In the genomic region with DNA sequence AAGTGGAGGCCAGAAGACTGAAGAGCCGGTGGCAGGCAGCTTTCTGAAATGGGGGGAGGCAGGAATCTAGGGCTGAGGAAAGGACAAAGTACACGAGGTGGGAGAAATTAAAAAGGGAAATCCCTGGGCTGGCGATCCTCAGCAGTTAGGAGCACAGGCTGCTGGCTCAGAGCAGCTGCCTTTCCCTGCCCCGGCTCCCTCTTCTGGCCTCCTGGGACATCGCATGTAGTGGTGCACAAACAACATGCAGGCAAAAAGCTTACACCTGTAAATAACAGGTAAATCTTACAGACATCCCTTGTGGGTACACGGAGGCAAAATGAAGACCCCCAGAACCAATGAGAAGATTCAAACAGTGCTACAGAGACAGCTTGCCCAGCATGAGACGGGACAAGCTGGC, we compare ENCODE assay signal across 10 mouse cellular contexts. TPM values are rescaled to one million over a fixed set of nuclear protein-coding genes. Genes with fewer than 3 reads are reported as not detected.
A peak's percentile ranks its signal among the peaks of the same experiment; 100 is the strongest.
DNase-seq lines count a peak whose midpoint lies in the region; ATAC-seq lines count a peak whose summit lies in the region.
"Had no signal": no experiment of that assay in that cellular context is flagged by ENCODE, and none has a peak within 500 bp of the region (broad histone marks: within the 10 kb centered on the region; RNA-seq: fewer than 3 reads in every experiment).

No protein-coding gene starts in this region.

- DNase-seq in CD4-positive, CD25-positive, alpha-beta regulatory T cell, adult 2 months (ENCODE audit: low read depth, low spot score): peak; percentile 12
- peak; percentile 9 for DNase-seq in kidney, adult 9 months
- no peak for DNase-seq in kidney, adult 11 months
- DNase-seq in right cerebral cortex, postnatal 14 days: peak; percentile 32
- no peak for DNase-seq in right cerebral cortex, postnatal 25 days
- no peak for DNase-seq in adipocyte (ENCODE audit: low spot score)

- no peak for ATAC-seq in CD4-positive, CD25-positive, alpha-beta regulatory T cell, adult 4 months
- 0 out of 2 replicates have a peak, but pooled peaks have one; percentile 65 for ATAC-seq in megakaryocyte-erythroid progenitor cell, adult 5-6 weeks (replicated peaks; ENCODE audit: low FRiP score, low TSS enrichment, poor library complexity, severe bottlenecking)

RNA-seq across cellular contexts. Expression of a gene that starts 14.8 kb away (rescaled TPM):
- 10 to 100 TPM in 1 of 2 experiments, 1 to 10 TPM in 1; 7.6 to 10.6 TPM for polyA plus RNA-seq in CD4-positive, CD25-positive, alpha-beta regulatory T cell, adult 4 months (2017; shearing (Covaris generic))
- total RNA-seq in megakaryocyte-erythroid progenitor cell, adult 5-6 weeks (2014; fragmentation: Nextera tagmentation): 0.47 TPM in 1 of 2 replicates, not detected in the other
- 0.30 and 3.1 TPM in 2 replicates for total RNA-seq in megakaryocyte-erythroid progenitor cell, adult 5-6 weeks (2017)

RNA-seq across cellular contexts. Expression of a gene that starts 21.9 kb away (rescaled TPM):
- polyA plus RNA-seq in CD4-positive, CD25-positive, alpha-beta regulatory T cell, adult 4 months (2017; shearing (Covaris generic)): not detected
- not detected in 2 replicates for total RNA-seq in megakaryocyte-erythroid progenitor cell, adult 5-6 weeks (2014; fragmentation: Nextera tagmentation)
- total RNA-seq in megakaryocyte-erythroid progenitor cell, adult 5-6 weeks (2017): not detected in 2 replicates
- total RNA-seq: heart, postnatal 25 days had no signal
- polyA plus RNA-seq: stomach, embryonic 16.5 days had no signal

RNA-seq across cellular contexts. Expression of a gene that starts 57.4 kb away (rescaled TPM):
- 100 to 1,000 TPM; 616 to 775 TPM for polyA plus RNA-seq in CD4-positive, CD25-positive, alpha-beta regulatory T cell, adult 4 months (2017; shearing (Covaris generic))
- 73.8 and 98.1 TPM in 2 replicates for total RNA-seq in megakaryocyte-erythroid progenitor cell, adult 5-6 weeks (2014; fragmentation: Nextera tagmentation)
- total RNA-seq in megakaryocyte-erythroid progenitor cell, adult 5-6 weeks (2017): 37.0 and 40.1 TPM in 2 replicates

Comparison
In these comparisons a context has a peak if more than half of its experiments do, and no peak if none do; other contexts are left out.
1. DNase-seq: peak in CD4-positive, CD25-positive, alpha-beta regulatory T cell, adult 2 months (single experiment), kidney, adult 9 months (single experiment) and right cerebral cortex, postnatal 14 days (single experiment); none in kidney, adult 11 months (single experiment), right cerebral cortex, postnatal 25 days (single experiment) and adipocyte (single experiment).